Mouse (Mus musculus) neural tube, embryonic 12.5 days (tissue): ENCODE measurements around the gene Klhl32. TPM values are rescaled to one million over a fixed set of nuclear protein-coding genes. Genes with fewer than 3 reads are reported as not detected.

Source experiments
- ATAC-seq: fragments of 200-750 bp; cut with Nextera tagmentation; 2 replicates; pipeline ENCODE4 v1.8.0; 2017; ENCODE audit warnings: low read depth, mild to moderate bottlenecking, moderate TSS enrichment, moderate library complexity; ENCODE audit not compliant: low FRiP score
- H3K27ac ChIP-seq: fragments of 300-500 bp; sonication (generic); 2 replicates; pipeline ENCODE4 v1.5.1; 2016
- H3K27me3 ChIP-seq: fragments of 300-500 bp; sonication (generic); replicated peaks from 2 replicates; pipeline ENCODE4 v1.6.1; 2016; ENCODE audit warnings: mild to moderate bottlenecking
- H3K36me3 ChIP-seq: fragments of 300-500 bp; sonication (generic); 2 replicates; pipeline ENCODE4 v1.6.1; 2016; ENCODE audit warnings: mild to moderate bottlenecking
- H3K4me1 ChIP-seq: fragments of 300-500 bp; sonication (generic); 2 replicates; pipeline ENCODE4 v1.6.1; 2016
- H3K4me2 ChIP-seq: fragments of 300-500 bp; sonication (generic); replicated peaks from 2 replicates; pipeline ENCODE4 v1.6.1; 2016; ENCODE audit warnings: mild to moderate bottlenecking
- H3K4me3 ChIP-seq: fragments of 300-500 bp; sonication (generic); 2 replicates; pipeline ENCODE4 v1.5.1; 2016
- H3K9ac ChIP-seq: fragments of 300-500 bp; sonication (generic); 2 replicates; pipeline ENCODE4 v1.6.1; 2016; ENCODE audit warnings: mild to moderate bottlenecking
- H3K9me3 ChIP-seq: fragments of 300-500 bp; sonication (generic); 2 replicates; pipeline ENCODE4 v1.6.1; 2016; ENCODE audit warnings: mild to moderate bottlenecking
- WGBS: fragments of 180-500 bp; shearing (Covaris S2); methylation state at CpG from one replicate; pipeline ENCODE4 v1.1.7; 2016; 5-methylcytosine and 5-hydroxymethylcytosine counted together
- polyA plus RNA-seq: library from polyadenylated mRNA; unstranded; fragments of >200 nt; fragmentation: Nextera tagmentation; extraction: Ambion mirVana; gene quantifications from 2 replicates; pipeline ENCODE4 v1.2.1, GENCODE M21; 2016

The Klhl32 gene
- polyA plus RNA-seq, 1 experiment from 2014 or later = 15.7 TPM

DNA sequence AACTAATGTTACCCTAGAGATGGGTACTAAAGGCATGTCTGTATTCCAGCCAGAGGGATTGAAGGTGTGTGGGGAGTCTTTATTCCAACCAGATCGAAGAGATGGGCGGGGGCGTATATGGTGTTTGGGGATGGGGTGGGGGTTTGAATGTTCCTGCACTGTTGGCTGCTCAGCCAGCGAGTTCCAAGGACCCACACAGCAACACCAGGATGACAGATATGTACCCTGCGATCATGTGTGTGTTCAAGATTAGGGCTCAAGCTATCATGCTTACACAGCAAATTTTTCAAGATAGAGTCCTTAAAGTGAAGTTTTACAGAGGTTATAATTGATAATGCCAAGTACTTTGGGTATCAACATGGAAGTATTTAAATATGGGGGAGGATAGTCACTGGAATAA lies 273.3 kb downstream of the Klhl32 start:
- no peak for ATAC-seq
- no peak overlapping the region for H3K4me3 ChIP-seq
- no peaks in the 10 kb centered on the region for H3K4me1 ChIP-seq
- no peak overlapping the region for H3K27ac ChIP-seq
- no peaks in the 10 kb centered on the region for H3K27me3 ChIP-seq
- no peak overlapping the region for H3K4me2 ChIP-seq
- no peaks in the 10 kb centered on the region; the same call in 1 of the 2 replicates for H3K36me3 ChIP-seq
- H3K9ac ChIP-seq = no peak overlapping the region
- H3K9me3 ChIP-seq = no peaks in the 10 kb centered on the region
- 97% methylated on average over 5 of the region's 5 CpGs for WGBS

DNA sequence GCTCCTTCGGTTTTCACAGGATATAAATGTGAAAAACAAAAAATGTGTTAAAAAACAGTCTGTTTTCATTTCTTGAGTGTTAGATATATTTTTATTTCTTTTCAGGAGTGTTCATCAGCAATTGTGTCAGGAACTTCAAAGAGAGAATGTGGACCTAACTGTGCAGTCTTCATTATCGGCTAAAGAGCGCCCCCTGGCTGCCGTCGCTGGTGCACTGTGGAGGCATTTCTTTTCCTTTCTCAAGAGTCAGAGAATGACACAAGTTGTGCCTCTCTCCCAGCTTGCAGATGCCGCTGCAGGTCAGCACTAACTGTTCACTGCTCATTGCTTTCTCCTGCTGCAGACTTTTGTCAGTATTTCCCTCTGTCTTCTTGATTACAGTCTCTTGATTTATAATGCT lies 276.6 kb downstream of the Klhl32 start:
- Histone ChIP-seq H3K4me3 (no peak overlapping the region), H3K36me3 (no peaks in the 10 kb centered on the region; the same call in 1 of the 2 replicates), H3K4me1 (no peaks in the 10 kb centered on the region), H3K9ac (no peak overlapping the region), H3K27me3 (no peaks in the 10 kb centered on the region), H3K4me2 (no peak overlapping the region), H3K27ac (no peak overlapping the region), H3K9me3 (no peaks in the 10 kb centered on the region)
- 21% methylated on average over 6 of the region's 6 CpGs for WGBS
- ATAC-seq = peak; percentile 61; the same call in 1 of the 2 replicates

GRCm38 (mm10) chr4:24568989-24569556 lies 281.9 kb downstream of the Klhl32 start:
- WGBS = 67% methylated on average over 7 of the region's 7 CpGs
- Histone ChIP-seq H3K4me2 (no peak overlapping the region), H3K4me3 (no peak overlapping the region), H3K27me3 (no peaks in the 10 kb centered on the region), H3K27ac (no peak overlapping the region), H3K4me1 (no peaks in the 10 kb centered on the region), H3K36me3 (no peaks in the 10 kb centered on the region), H3K9ac (no peak overlapping the region), H3K9me3 (no peaks in the 10 kb centered on the region)
- ATAC-seq = no peak

GRCm38 (mm10) chr4:24568026-24568425 lies 282.9 kb downstream of the Klhl32 start:
- H3K36me3 ChIP-seq = no peaks in the 10 kb centered on the region
- no peak overlapping the region for H3K9ac ChIP-seq
- no peaks in the 10 kb centered on the region for H3K4me1 ChIP-seq
- no peak for ATAC-seq
- WGBS = 68% methylated on average over 6 of the region's 6 CpGs
- H3K27me3 ChIP-seq = no peaks in the 10 kb centered on the region
- H3K4me3 ChIP-seq = no peak overlapping the region
- H3K27ac ChIP-seq = no peak overlapping the region
- no peaks in the 10 kb centered on the region for H3K9me3 ChIP-seq
- no peak overlapping the region for H3K4me2 ChIP-seq

Other genes with a start within 250 kb of the Klhl32 start
- 54.1 and 56.9 TPM in 2 replicates for gene Ndufaf4, start 47.0 kb upstream of the Klhl32 start, polyA plus RNA-seq
- 1.4 and 2.2 TPM in 2 replicates for gene Gpr63, start 115.3 kb upstream of the Klhl32 start, polyA plus RNA-seq